Mouse (Mus musculus): ENCODE results near the gene Sowahd. TPM values are rescaled to one million over a fixed set of nuclear protein-coding genes. Genes with fewer than 3 reads are reported as not detected.
A peak's percentile ranks its signal among the peaks of the same experiment; 100 is the strongest.

Sowahd gene
- polyA plus RNA-seq, 1 experiment from 2014 or later = 0.16 TPM

- no peaks in the 10 kb centered on the region for H3K36me3 ChIP-seq (ENCODE audit: control insufficient read depth, insufficient read depth, low read length)
- WGBS = 15% methylated on average over 37 of the region's 38 CpGs
- peak; percentile 96 for ATAC-seq
- H3K27me3 ChIP-seq (replicated peaks; ENCODE audit: control insufficient read depth, insufficient read depth, low read length) = no peaks in the 10 kb centered on the region
- peak within 1 kb of the TSS; percentile 53 for H3K4me2 ChIP-seq (ENCODE audit: low read length)
- no peaks in the 10 kb centered on the region for H3K9me3 ChIP-seq (ENCODE audit: control insufficient read depth, low read length)
- H3K27ac ChIP-seq (ENCODE audit: low read depth, low read length) = peak within 1 kb of the TSS; percentile 87
- peaks cover 5% of the 10 kb centered on the region; the same call in 1 of the 2 replicates for H3K4me1 ChIP-seq (ENCODE audit: control insufficient read depth, insufficient read depth, low read depth, low read length)
- H3K4me3 ChIP-seq (ENCODE audit: low read length) = peak within 1 kb of the TSS; percentile 54
- peak within 1 kb of the TSS; percentile 68 for H3K9ac ChIP-seq (ENCODE audit: low read depth, low read length)
Observed at GRCm38 (mm10) chrX:37084927-37085660, 36.4 kb downstream of the Sowahd start, which contains the start of gene Rpl39. Gene Rpl39 (minus strand): TSS chrX:37085402.

DNA sequence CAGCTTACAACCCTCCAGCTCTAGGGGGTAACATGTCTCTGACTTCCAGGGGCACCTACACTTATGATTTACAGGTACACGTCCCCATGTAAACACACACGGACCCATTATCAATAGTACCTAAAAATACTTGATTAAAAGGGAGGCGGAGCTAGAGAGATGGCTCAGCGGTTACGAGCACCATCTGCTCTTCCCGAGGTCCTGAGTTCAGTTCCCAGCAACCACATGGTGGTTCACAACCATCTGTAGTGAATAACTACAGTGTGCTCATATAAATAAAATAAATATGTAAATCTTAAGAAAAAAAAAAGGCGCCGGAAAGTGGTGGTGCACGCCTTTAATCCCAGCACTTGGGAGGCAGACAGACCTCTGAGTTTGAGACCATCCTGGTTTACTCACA, 37.0 kb downstream of the Sowahd start:
- Histone ChIP-seq H3K36me3 (ENCODE audit: control insufficient read depth, insufficient read depth, low read length) (no peaks in the 10 kb centered on the region), H3K4me3 (ENCODE audit: low read length) (peak overlapping the region; percentile 54), H3K4me2 (ENCODE audit: low read length) (peak overlapping the region; percentile 53), H3K9ac (ENCODE audit: low read depth, low read length) (peak overlapping the region; percentile 14; the same call in 1 of the 2 replicates), H3K27ac (ENCODE audit: low read depth, low read length) (peak overlapping the region; percentile 68), H3K9me3 (ENCODE audit: control insufficient read depth, low read length) (no peaks in the 10 kb centered on the region), H3K4me1 (ENCODE audit: control insufficient read depth, insufficient read depth, low read depth, low read length) (peaks cover 5% of the 10 kb centered on the region; the same call in 1 of the 2 replicates), H3K27me3 (replicated peaks; ENCODE audit: control insufficient read depth, insufficient read depth, low read length) (no peaks in the 10 kb centered on the region)
- no peak for ATAC-seq
- WGBS = 19% methylated on average over 9 of the region's 9 CpGs

DNA sequence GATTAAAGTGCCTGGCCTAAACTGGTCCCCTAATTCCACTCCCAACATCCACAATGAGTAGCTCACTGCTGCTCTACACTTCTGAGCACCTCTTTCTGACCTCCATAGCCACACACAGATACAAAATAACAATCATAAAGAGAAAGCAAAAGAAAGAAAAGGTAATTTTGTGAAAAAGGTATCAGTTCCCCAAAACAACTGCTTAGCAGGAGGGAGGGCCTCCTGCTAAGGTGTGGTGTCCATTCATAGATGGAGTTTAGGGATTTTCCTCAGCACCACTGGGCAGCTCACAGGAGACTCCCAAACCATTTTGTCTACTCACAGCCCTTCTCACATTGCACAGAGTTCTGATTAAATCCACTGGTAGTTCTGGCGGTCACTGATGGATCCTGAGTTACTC, 40.1 kb downstream of the Sowahd start:
- ATAC-seq = no peak
- WGBS = 88% methylated on average over 1 of the region's 1 CpGs

GRCm38 (mm10) chrX:37091457-37091856, 42.8 kb downstream of the Sowahd start:
- Histone ChIP-seq H3K36me3 (ENCODE audit: control insufficient read depth, insufficient read depth, low read length) (no peaks in the 10 kb centered on the region; the same call in 1 of the 2 replicates), H3K4me2 (ENCODE audit: low read length) (no peak overlapping the region), H3K27ac (ENCODE audit: low read depth, low read length) (no peak overlapping the region), H3K9ac (ENCODE audit: low read depth, low read length) (no peak overlapping the region), H3K4me1 (ENCODE audit: control insufficient read depth, insufficient read depth, low read depth, low read length) (no peaks in the 10 kb centered on the region), H3K9me3 (ENCODE audit: control insufficient read depth, low read length) (no peaks in the 10 kb centered on the region), H3K4me3 (ENCODE audit: low read length) (no peak overlapping the region), H3K27me3 (replicated peaks; ENCODE audit: control insufficient read depth, insufficient read depth, low read length) (no peaks in the 10 kb centered on the region)
- ATAC-seq = no peak
- 80% methylated on average over 3 of the region's 3 CpGs for WGBS

More for the DNA sequence above, 40.1 kb downstream of the Sowahd start:
- no peaks in the 10 kb centered on the region for H3K27me3 ChIP-seq (replicated peaks; ENCODE audit: control insufficient read depth, insufficient read depth, low read length)
- H3K4me1 ChIP-seq (ENCODE audit: control insufficient read depth, insufficient read depth, low read depth, low read length) = no peaks in the 10 kb centered on the region
- no peaks in the 10 kb centered on the region; the same call in 1 of the 2 replicates for H3K36me3 ChIP-seq (ENCODE audit: control insufficient read depth, insufficient read depth, low read length)
- no peaks in the 10 kb centered on the region for H3K9me3 ChIP-seq (ENCODE audit: control insufficient read depth, low read length)
- no peak overlapping the region for H3K4me3 ChIP-seq (ENCODE audit: low read length)
- no peak overlapping the region for H3K4me2 ChIP-seq (ENCODE audit: low read length)
- H3K27ac ChIP-seq (ENCODE audit: low read depth, low read length) = no peak overlapping the region
- H3K9ac ChIP-seq (ENCODE audit: low read depth, low read length) = no peak overlapping the region

- no peak overlapping the region for H3K27ac ChIP-seq (ENCODE audit: low read depth, low read length)
- H3K36me3 ChIP-seq (ENCODE audit: control insufficient read depth, insufficient read depth, low read length) = peaks cover 5% of the 10 kb centered on the region; the same call in 1 of the 2 replicates
- WGBS = 93% methylated on average over 11 of the region's 11 CpGs
- H3K9me3 ChIP-seq (ENCODE audit: control insufficient read depth, low read length) = no peaks in the 10 kb centered on the region
- H3K4me2 ChIP-seq (ENCODE audit: low read length) = no peak overlapping the region
- H3K27me3 ChIP-seq (replicated peaks; ENCODE audit: control insufficient read depth, insufficient read depth, low read length) = no peaks in the 10 kb centered on the region
- H3K9ac ChIP-seq (ENCODE audit: low read depth, low read length) = no peak overlapping the region
- H3K4me1 ChIP-seq (ENCODE audit: control insufficient read depth, insufficient read depth, low read depth, low read length) = no peaks in the 10 kb centered on the region
- no peak for ATAC-seq
- no peak overlapping the region for H3K4me3 ChIP-seq (ENCODE audit: low read length)
Observed at GRCm38 (mm10) chrX:37095106-37095768, 46.6 kb downstream of the Sowahd start.

GRCm38 (mm10) chrX:37098681-37099080, 50.0 kb downstream of the Sowahd start:
- H3K27me3 ChIP-seq (replicated peaks; ENCODE audit: control insufficient read depth, insufficient read depth, low read length) = no peaks in the 10 kb centered on the region
- H3K9ac ChIP-seq (ENCODE audit: low read depth, low read length) = no peak overlapping the region
- H3K36me3 ChIP-seq (ENCODE audit: control insufficient read depth, insufficient read depth, low read length) = peaks cover 8% of the 10 kb centered on the region; the same call in 1 of the 2 replicates
- H3K4me2 ChIP-seq (ENCODE audit: low read length) = no peak overlapping the region
- H3K27ac ChIP-seq (ENCODE audit: low read depth, low read length) = no peak overlapping the region
- ATAC-seq = no peak
- H3K4me1 ChIP-seq (ENCODE audit: control insufficient read depth, insufficient read depth, low read depth, low read length) = no peaks in the 10 kb centered on the region
- H3K9me3 ChIP-seq (ENCODE audit: control insufficient read depth, low read length) = no peaks in the 10 kb centered on the region
- WGBS = 93% methylated on average over 3 of the region's 3 CpGs
- no peak overlapping the region for H3K4me3 ChIP-seq (ENCODE audit: low read length)

Other genes with a start within 250 kb of the Sowahd start
- gene Ube2a, start 174.9 kb upstream of the Sowahd start, polyA plus RNA-seq (2015; fragmentation: Nextera tagmentation; extraction: Ambion mirVana) = 117 and 118 TPM in 2 replicates
- gene C330007P06Rik, start 174.7 kb upstream of the Sowahd start, polyA plus RNA-seq (2015; fragmentation: Nextera tagmentation; extraction: Ambion mirVana) = 22.9 and 24.6 TPM in 2 replicates
- 18.9 and 19.1 TPM in 2 replicates for gene Nkrf, start 145.9 kb upstream of the Sowahd start, polyA plus RNA-seq (2015; fragmentation: Nextera tagmentation; extraction: Ambion mirVana)
- 77.8 and 78.0 TPM in 2 replicates for gene Sept6, start 57.1 kb upstream of the Sowahd start, polyA plus RNA-seq (2015; fragmentation: Nextera tagmentation; extraction: Ambion mirVana)
- gene Rpl39, start 36.6 kb downstream of the Sowahd start, polyA plus RNA-seq (2015; fragmentation: Nextera tagmentation; extraction: Ambion mirVana) = 227 and 236 TPM in 2 replicates
- 24.8 and 27.2 TPM in 2 replicates for gene Upf3b, start 61.5 kb downstream of the Sowahd start, polyA plus RNA-seq (2015; fragmentation: Nextera tagmentation; extraction: Ambion mirVana)
- gene Nkap, start 78.0 kb downstream of the Sowahd start, polyA plus RNA-seq (2015; fragmentation: Nextera tagmentation; extraction: Ambion mirVana) = 20.7 and 24.0 TPM in 2 replicates
- gene Akap14, start 120.0 kb downstream of the Sowahd start, polyA plus RNA-seq (2015; fragmentation: Nextera tagmentation; extraction: Ambion mirVana) = 0.28 and 0.36 TPM in 2 replicates
- 639 and 741 TPM in 2 replicates for gene Ndufa1, start 142.3 kb downstream of the Sowahd start, polyA plus RNA-seq (2015; fragmentation: Nextera tagmentation; extraction: Ambion mirVana)
- 21.0 and 26.6 TPM in 2 replicates for gene Rnf113a1, start 142.4 kb downstream of the Sowahd start, polyA plus RNA-seq (2015; fragmentation: Nextera tagmentation; extraction: Ambion mirVana)
- not detected in 2 replicates for gene Gm9, start 162.2 kb downstream of the Sowahd start, polyA plus RNA-seq (2015; fragmentation: Nextera tagmentation; extraction: Ambion mirVana)
- not detected in 2 replicates for gene Rhox1, start 173.4 kb downstream of the Sowahd start, polyA plus RNA-seq (2015; fragmentation: Nextera tagmentation; extraction: Ambion mirVana)
- gene Rhox2a, start 196.1 kb downstream of the Sowahd start, polyA plus RNA-seq (2015; fragmentation: Nextera tagmentation; extraction: Ambion mirVana) = not detected in 2 replicates
- gene Rhox3a, start 201.1 kb downstream of the Sowahd start, polyA plus RNA-seq (2015; fragmentation: Nextera tagmentation; extraction: Ambion mirVana) = not detected in 2 replicates
- gene Rhox4a, start 216.5 kb downstream of the Sowahd start, polyA plus RNA-seq (2015; fragmentation: Nextera tagmentation; extraction: Ambion mirVana) = not detected in 2 replicates

All from hindbrain, embryonic 16.5 days (tissue).